Mouse (Mus musculus): ENCODE data around the gene Gm29776. TPM values are rescaled to one million over a fixed set of nuclear protein-coding genes. Genes with fewer than 3 reads are reported as not detected.

Gene Gm29776
- polyA plus RNA-seq, 1 experiment from 2014 or later, result 0.16 TPM

DNA sequence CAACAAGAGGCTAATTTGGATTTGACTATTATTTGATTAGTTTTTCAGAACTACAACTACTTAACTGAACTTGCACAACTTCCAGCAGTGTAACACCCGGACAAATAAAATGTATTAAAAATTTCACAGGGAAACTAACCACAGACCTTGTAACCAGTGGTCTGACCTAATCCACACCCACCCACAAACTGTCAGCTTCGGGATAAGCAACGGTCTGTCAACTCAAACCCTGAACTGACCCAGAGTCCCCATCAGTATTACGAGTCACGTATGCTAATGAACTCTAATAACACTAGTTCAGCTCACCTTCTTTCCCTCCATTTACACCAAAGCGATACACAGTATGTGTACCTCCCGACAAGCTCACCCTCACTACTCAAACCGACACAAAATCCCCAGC lies 13.2 kb downstream of the Gm29776 start:
- Histone ChIP-seq H3K4me1 (replicated peaks) (peaks cover 28% of the 10 kb centered on the region), H3K36me3 (peaks cover 24% of the 10 kb centered on the region), H3K27me3 (no peaks in the 10 kb centered on the region), H3K27ac (peak overlapping the region; percentile 97), H3K4me2 (peak overlapping the region; percentile 66), H3K9me3 (replicated peaks) (no peaks in the 10 kb centered on the region), H3K9ac (peak overlapping the region; percentile 94), H3K4me3 (peak overlapping the region; percentile 78)
- ATAC-seq (replicated peaks; ENCODE audit: insufficient number of reproducible peaks, insufficient read depth, low FRiP score, low read depth), result no peak
- WGBS, result 4% methylated on average over 8 of the region's 8 CpGs

DNA sequence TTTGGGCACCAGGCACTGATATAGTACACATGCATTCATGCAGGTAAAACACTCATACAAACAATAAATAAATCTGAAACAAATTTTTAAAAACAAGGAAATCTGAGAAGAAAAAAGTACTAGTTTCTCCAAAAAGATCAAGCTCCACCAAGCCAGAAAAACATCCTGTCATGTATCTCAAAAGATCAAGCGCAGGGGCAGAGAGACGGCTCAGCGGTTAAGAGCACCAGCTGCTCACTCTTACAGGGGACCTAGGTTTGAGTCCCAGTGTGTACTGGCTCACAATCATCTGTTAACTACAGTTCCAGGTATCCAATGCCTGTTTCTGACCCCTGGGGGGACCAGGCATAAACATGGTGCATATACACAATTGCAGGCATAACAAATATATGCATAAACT lies 16.2 kb downstream of the Gm29776 start:
- ATAC-seq (replicated peaks; ENCODE audit: insufficient number of reproducible peaks, insufficient read depth, low FRiP score, low read depth), result no peak
- Histone ChIP-seq H3K27ac (no peak overlapping the region), H3K9ac (no peak overlapping the region), H3K27me3 (no peaks in the 10 kb centered on the region), H3K4me2 (no peak overlapping the region), H3K4me1 (replicated peaks) (peaks cover 17% of the 10 kb centered on the region), H3K36me3 (peaks cover 30% of the 10 kb centered on the region), H3K9me3 (replicated peaks) (no peaks in the 10 kb centered on the region), H3K4me3 (no peak overlapping the region)
- 83% methylated on average over 3 of the region's 3 CpGs for WGBS

DNA sequence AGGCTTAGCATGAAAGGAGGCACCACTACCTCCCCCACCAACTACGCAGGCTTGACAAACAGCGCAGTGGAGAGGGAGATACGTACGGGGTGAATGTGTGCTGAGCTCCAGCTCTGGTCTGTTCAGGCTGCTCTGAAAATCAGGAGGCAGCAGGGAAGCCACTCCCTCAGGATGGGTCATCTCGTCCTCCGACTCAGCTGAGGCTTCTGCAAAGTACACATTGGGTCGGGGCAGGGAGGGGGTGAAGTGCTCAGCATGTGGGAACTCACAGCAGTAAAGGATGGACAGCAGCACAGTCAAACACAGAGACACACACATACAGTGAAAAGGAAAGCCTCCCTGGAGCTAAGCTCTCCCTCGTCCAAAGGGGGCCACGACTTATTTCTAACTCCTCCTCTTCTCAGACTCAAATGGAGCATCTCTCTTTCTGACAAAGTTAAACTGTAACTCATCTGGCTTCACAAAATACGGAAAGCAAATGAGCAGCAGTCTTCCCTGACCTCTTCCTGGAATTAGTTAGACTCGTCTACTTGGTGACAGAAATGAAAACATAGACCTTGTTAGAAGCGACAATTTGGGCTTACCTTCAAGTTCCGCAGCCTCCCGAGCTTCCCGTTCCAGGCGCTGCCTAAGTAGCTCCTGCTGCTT lies 19.9 kb downstream of the Gm29776 start:
- no peaks in the 10 kb centered on the region for H3K27me3 ChIP-seq
- H3K36me3 ChIP-seq, result peaks cover 51% of the 10 kb centered on the region
- H3K4me2 ChIP-seq, result no peak overlapping the region
- WGBS, result 86% methylated on average over 16 of the region's 16 CpGs
- H3K9ac ChIP-seq, result no peak overlapping the region
- 0 out of 2 replicates have a peak, but pooled peaks cover 10% of the 10 kb centered on the region for H3K4me1 ChIP-seq (replicated peaks)
- no peak for ATAC-seq (replicated peaks; ENCODE audit: insufficient number of reproducible peaks, insufficient read depth, low FRiP score, low read depth)
- H3K9me3 ChIP-seq (replicated peaks), result no peaks in the 10 kb centered on the region
- H3K27ac ChIP-seq, result no peak overlapping the region
- no peak overlapping the region for H3K4me3 ChIP-seq

DNA sequence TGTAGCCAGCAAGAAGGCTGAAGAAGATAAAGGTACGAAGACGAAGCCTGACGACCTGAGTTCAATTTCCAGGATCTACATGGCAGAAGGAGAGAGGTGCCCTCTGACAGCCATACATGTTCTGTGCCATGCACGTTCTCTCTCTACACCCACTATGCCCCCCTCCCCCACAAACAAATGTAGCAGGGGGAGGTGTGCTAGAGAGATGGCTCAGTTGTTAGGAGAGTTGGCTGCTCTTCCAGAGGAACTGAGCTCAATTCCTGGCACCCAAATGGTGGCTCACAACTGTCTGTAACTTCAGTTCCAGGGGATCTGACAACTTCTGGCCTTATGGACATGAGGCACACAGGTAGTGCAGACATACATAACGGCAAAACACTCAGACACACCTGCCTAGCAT lies 22.3 kb downstream of the Gm29776 start:
- 0 out of 2 replicates have a peak, but pooled peaks cover 3% of the 10 kb centered on the region for H3K4me1 ChIP-seq (replicated peaks)
- H3K4me2 ChIP-seq, result no peak overlapping the region
- H3K9ac ChIP-seq, result 0 out of 2 replicates have a peak overlapping the region, but pooled peaks have one; percentile 14
- no peak overlapping the region for H3K4me3 ChIP-seq
- H3K36me3 ChIP-seq, result peaks cover 59% of the 10 kb centered on the region
- WGBS, result 84% methylated on average over 5 of the region's 5 CpGs
- ATAC-seq (replicated peaks; ENCODE audit: insufficient number of reproducible peaks, insufficient read depth, low FRiP score, low read depth), result no peak
- H3K27ac ChIP-seq, result no peak overlapping the region
- H3K9me3 ChIP-seq (replicated peaks), result no peaks in the 10 kb centered on the region
- H3K27me3 ChIP-seq, result no peaks in the 10 kb centered on the region

DNA sequence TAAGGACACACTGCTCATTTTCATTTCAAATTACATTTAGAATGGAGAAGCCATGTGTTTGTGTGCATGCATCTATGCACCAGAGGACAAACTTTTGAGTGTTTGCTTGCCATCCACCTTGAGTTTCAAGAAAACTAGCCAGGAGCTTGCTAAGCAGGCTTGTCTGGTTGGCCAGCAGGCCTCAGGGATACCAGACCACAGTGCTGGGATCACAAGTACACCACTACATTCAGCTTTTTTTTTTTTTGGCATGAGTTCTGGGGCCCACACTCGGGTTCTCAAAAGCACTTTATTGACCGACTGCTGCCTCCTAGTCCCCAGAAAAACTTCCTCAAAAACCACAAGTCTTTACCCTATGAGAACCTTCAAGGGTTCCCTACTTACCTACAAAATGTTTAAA lies 24.3 kb downstream of the Gm29776 start:
- Histone ChIP-seq H3K4me3 (no peak overlapping the region), H3K4me2 (no peak overlapping the region), H3K4me1 (replicated peaks) (0 out of 2 replicates have a peak, but pooled peaks cover 3% of the 10 kb centered on the region), H3K9me3 (replicated peaks) (no peaks in the 10 kb centered on the region), H3K27me3 (no peaks in the 10 kb centered on the region), H3K36me3 (peaks cover 60% of the 10 kb centered on the region), H3K9ac (no peak overlapping the region), H3K27ac (no peak overlapping the region)
- 72% methylated on average over 2 of the region's 2 CpGs for WGBS
- ATAC-seq (replicated peaks; ENCODE audit: insufficient number of reproducible peaks, insufficient read depth, low FRiP score, low read depth), result no peak

DNA sequence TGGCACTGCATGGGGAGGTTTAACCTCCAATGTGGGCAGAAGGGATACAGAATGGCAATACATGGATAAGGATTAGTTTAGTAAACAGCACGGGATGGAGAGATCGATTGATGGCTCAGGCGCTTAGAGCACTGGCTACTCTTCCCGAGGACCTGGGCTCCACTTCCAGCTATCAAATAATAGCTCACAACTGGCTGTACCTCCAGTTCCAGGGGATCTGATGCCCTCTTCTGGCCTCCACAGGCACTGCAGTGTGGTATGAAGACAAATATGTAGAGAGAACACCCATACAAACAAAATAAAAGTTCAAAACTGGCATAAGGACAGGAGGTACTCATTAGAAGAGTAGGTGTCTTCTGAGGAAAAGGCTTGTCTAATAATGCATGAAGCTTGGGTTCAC lies 29.3 kb downstream of the Gm29776 start:
- no peak for ATAC-seq (replicated peaks; ENCODE audit: insufficient number of reproducible peaks, insufficient read depth, low FRiP score, low read depth)
- Histone ChIP-seq H3K9ac (no peak overlapping the region), H3K4me3 (no peak overlapping the region), H3K9me3 (replicated peaks) (no peaks in the 10 kb centered on the region), H3K27ac (no peak overlapping the region), H3K27me3 (no peaks in the 10 kb centered on the region), H3K4me2 (no peak overlapping the region), H3K4me1 (replicated peaks) (no peaks in the 10 kb centered on the region), H3K36me3 (peaks cover 70% of the 10 kb centered on the region)
- 72% methylated on average over 4 of the region's 4 CpGs for WGBS

DNA sequence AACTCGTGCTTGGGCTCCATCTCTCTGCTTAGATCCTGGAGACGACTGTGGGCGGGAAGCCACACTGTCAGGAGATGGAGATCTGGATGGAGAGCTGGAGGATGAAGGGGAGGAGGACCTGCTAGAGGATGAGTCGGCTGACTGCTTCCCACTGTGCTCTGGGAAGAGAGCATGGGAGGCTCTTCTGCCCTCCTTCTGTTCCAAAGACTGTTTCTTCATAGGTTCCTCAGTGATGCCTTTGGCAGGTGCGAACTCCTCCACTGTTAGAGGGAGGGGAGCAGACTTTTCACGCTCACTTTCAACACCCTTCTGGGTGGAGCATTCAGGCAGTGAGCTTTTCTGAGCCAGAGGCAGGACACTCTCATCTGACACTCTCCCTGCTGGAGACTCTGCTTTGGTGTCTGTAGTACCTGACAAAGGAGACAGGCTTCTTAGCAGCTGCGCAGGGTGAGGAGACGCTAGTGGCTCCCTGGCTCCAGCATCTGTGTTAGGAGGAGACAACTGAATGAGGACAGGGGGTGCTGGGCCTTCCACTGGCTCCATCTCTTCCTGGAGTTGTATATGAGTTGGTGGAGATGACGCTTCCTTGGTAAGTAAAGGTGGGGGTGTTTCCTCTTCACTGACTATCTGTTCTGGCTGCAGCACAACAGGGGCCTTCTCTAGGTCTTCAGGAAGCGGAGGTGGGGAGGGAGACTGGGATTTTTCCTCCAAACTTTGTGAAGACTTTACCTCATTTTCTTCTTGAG lies 34.0 kb downstream of the Gm29776 start:
- ATAC-seq (replicated peaks; ENCODE audit: insufficient number of reproducible peaks, insufficient read depth, low FRiP score, low read depth), result no peak
- 88% methylated on average over 10 of the region's 10 CpGs for WGBS
- Histone ChIP-seq H3K27me3 (no peaks in the 10 kb centered on the region), H3K4me3 (no peak overlapping the region), H3K9ac (no peak overlapping the region), H3K27ac (no peak overlapping the region), H3K4me2 (no peak overlapping the region), H3K9me3 (replicated peaks) (no peaks in the 10 kb centered on the region), H3K4me1 (replicated peaks) (no peaks in the 10 kb centered on the region), H3K36me3 (peaks cover 96% of the 10 kb centered on the region)

DNA sequence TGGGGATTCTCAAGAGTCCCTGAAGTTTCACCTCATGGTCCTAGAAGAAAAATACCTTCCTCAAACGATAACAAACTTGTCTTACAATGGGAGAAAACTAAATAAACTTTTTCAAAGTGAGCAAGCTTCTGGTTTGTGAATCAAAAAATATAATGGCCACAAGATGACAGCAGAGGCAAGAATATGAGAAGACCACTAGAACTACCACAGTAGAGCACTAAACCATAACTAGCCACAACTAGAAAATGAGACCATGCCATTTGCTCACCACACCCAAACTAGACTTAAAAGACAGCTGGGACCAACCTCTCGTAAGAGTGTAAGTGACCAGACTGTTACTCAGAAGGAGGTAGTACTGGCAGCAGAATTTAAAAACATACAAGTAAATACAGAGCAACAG lies 38.6 kb downstream of the Gm29776 start:
- H3K4me2 ChIP-seq, result no peak overlapping the region
- no peaks in the 10 kb centered on the region for H3K9me3 ChIP-seq (replicated peaks)
- H3K4me3 ChIP-seq, result no peak overlapping the region
- ATAC-seq (replicated peaks; ENCODE audit: insufficient number of reproducible peaks, insufficient read depth, low FRiP score, low read depth), result no peak
- 88% methylated on average over 2 of the region's 2 CpGs for WGBS
- H3K4me1 ChIP-seq (replicated peaks), result no peaks in the 10 kb centered on the region
- H3K27ac ChIP-seq, result no peak overlapping the region
- H3K27me3 ChIP-seq, result no peaks in the 10 kb centered on the region
- no peak overlapping the region for H3K9ac ChIP-seq
- H3K36me3 ChIP-seq, result peaks cover 93% of the 10 kb centered on the region

DNA sequence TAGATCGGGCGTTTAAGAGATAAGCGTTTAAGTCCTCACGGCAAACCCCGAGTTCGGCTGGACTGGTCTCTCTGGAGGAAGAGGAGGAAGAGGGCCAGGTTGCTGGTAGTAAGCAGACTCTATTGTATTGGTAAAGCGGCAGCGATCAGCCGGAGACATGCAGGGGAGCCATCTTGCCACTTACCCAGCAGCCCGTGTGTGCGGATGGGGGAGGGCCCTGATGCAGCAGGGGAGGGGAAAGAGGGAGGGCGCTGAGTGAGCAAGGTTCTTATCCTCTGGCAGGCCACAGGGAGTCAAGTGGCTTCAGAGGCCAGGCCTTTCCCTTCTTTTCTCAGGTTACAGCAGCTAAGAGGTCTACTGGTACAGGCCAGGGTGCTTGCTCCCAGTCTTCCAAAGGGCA lies 45.1 kb downstream of the Gm29776 start:
- peaks cover 57% of the 10 kb centered on the region for H3K36me3 ChIP-seq

DNA sequence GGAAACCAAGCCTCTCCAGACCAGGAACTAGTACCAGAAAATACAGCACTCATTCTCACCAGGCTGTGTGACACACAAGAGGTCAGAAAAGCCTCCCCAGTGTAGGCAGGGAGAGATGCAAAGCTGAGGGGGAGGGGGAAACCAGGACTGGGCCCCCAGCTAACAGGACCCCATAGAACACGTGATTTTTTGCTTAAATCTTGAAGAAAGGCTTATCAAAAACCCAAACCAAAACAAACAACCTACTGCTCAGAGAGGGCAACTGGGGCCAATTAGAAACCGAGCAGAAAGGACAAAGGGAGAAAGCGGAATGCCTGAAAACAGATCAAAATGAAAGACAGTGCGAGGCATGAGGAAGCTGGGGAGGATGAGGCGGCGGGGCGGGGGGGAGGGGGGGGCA lies 45.8 kb downstream of the Gm29776 start:
- H3K4me1 ChIP-seq (replicated peaks), result peaks cover 33% of the 10 kb centered on the region
- 0% methylated on average over 7 of the region's 7 CpGs for WGBS
- H3K4me3 ChIP-seq, result peak overlapping the region; percentile 62
- H3K27me3 ChIP-seq, result no peaks in the 10 kb centered on the region
- peak overlapping the region; percentile 88 for H3K27ac ChIP-seq
- peak overlapping the region; percentile 76 for H3K9ac ChIP-seq
- ATAC-seq (replicated peaks; ENCODE audit: insufficient number of reproducible peaks, insufficient read depth, low FRiP score, low read depth), result no peak
- peaks cover 59% of the 10 kb centered on the region for H3K36me3 ChIP-seq
- H3K9me3 ChIP-seq (replicated peaks), result no peaks in the 10 kb centered on the region
- H3K4me2 ChIP-seq, result peak overlapping the region; percentile 74

More for the DNA sequence above, 45.1 kb downstream of the Gm29776 start:
- 0% methylated on average over 12 of the region's 12 CpGs for WGBS
- H3K27ac ChIP-seq, result peak overlapping the region; percentile 88
- no peaks in the 10 kb centered on the region for H3K27me3 ChIP-seq
- H3K4me2 ChIP-seq, result peak overlapping the region; percentile 74
- H3K4me3 ChIP-seq, result peak overlapping the region; percentile 62
- ATAC-seq (replicated peaks; ENCODE audit: insufficient number of reproducible peaks, insufficient read depth, low FRiP score, low read depth), result peak; percentile 91
- peak overlapping the region; percentile 76 for H3K9ac ChIP-seq
- H3K9me3 ChIP-seq (replicated peaks), result no peaks in the 10 kb centered on the region
- H3K4me1 ChIP-seq (replicated peaks), result peaks cover 33% of the 10 kb centered on the region

DNA sequence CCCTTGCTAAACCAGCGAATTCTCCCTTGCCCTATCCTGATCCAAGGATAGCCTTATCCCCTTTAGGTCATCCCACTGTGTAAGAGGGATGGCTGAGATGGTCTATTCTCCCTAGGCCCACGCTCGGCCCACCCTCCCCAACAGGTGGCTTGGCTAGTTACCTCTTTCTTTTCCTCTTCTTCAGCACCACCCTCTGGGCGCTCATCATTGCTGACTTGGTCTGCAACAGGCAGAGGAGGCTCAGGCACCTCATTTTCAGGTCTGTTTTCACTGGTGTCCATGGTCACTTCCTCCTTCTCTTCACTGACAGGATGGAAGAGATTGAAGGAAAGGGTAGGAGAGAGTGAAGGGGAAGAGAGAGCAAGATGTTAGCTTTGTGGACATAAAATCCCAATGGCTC lies 47.1 kb downstream of the Gm29776 start:
- Histone ChIP-seq H3K9me3 (replicated peaks) (no peaks in the 10 kb centered on the region), H3K4me2 (no peak overlapping the region), H3K9ac (no peak overlapping the region), H3K36me3 (peaks cover 61% of the 10 kb centered on the region), H3K4me3 (no peak overlapping the region), H3K27ac (peak overlapping the region; percentile 38; the same call in 1 of the 2 replicates), H3K4me1 (replicated peaks) (peaks cover 33% of the 10 kb centered on the region), H3K27me3 (no peaks in the 10 kb centered on the region)
- WGBS, result 77% methylated on average over 4 of the region's 4 CpGs
- no peak for ATAC-seq (replicated peaks; ENCODE audit: insufficient number of reproducible peaks, insufficient read depth, low FRiP score, low read depth)
